Mouse (Mus musculus) small intestine, adult 2 months (tissue): ENCODE measurements around the gene Gm47995.

Experiments used
- CTCF ChIP-seq: fragments of 200-500 bp; IDR thresholded peaks from 2 replicates; pipeline ENCODE4 v1.5.1; 2012; ENCODE audit warnings: low read depth, mild to moderate bottlenecking, control low read depth, inconsistent platforms, low read length, moderate library complexity, mixed read lengths; ENCODE audit not compliant: insufficient replicate concordance, insufficient read length; ENCODE audit errors: extremely low read depth
- POLR2A ChIP-seq: fragments of 200-500 bp; IDR thresholded peaks from 2 replicates; pipeline ENCODE4 v1.6.1; 2012; ENCODE audit warnings: low read depth, mild to moderate bottlenecking, control low read depth, inconsistent platforms, low read length, moderate library complexity

DNA sequence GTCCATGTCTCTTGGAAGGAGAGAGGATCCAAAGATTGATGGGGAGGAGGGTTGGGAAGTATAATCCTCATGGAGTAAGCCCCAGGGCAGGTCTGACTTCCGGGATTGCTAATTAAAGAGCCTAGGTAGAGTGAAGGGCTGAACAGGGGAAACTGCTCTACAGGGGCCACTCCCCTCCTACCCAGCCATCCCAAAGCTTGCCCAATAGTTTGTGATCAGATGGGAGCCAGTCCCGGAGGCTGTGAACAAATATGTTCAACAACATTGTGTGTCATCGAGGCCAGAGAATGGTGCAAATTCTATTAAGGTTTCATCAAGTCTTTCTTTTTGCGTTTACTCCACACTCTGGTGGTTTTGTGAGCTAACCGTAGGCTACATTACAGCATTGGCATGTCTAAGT, 45.8 kb downstream of the Gm47995 start:
- TF ChIP-seq POLR2A (no peak), CTCF (no peak)
